Mouse (Mus musculus): ENCODE data around the gene Klf15. TPM values are rescaled to one million over a fixed set of nuclear protein-coding genes. Genes with fewer than 3 reads are reported as not detected.

The Klf15 gene
- polyA plus RNA-seq, 1 experiment from 2014 or later = 25.1 TPM

DNA sequence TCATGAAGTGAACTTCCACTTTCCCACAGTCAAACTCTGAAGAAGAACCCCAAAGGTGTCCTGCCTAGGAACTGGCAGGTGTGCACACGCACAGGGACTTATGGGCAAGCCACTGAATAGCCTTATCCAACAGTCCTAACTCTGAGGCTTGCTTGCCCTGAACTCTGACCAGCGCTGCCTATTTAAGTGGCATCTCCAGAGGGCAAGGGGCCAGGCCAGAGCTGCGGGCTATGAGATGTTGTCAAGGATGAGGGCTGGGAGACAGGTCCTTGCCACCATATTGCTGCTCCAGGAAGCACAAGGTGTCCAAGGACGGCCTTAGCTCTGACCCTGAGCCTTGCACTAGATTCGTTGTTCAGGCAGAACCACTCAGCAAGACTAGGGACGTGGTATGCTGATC is 6.7 kb downstream of the Klf15 start:
- H3K9ac ChIP-seq (ENCODE audit: low read depth, low read length) = no peak overlapping the region
- H3K4me1 ChIP-seq (ENCODE audit: control insufficient read depth, insufficient read depth, low read depth, low read length) = peaks cover 11% of the 10 kb centered on the region
- H3K4me3 ChIP-seq (ENCODE audit: low read length) = no peak overlapping the region
- no peaks in the 10 kb centered on the region for H3K9me3 ChIP-seq (ENCODE audit: control insufficient read depth, low read length)
- H3K36me3 ChIP-seq (ENCODE audit: control insufficient read depth, insufficient read depth, low read length) = no peaks in the 10 kb centered on the region
- ATAC-seq = no peak
- WGBS = 87% methylated on average over 6 of the region's 6 CpGs
- no peaks in the 10 kb centered on the region for H3K27me3 ChIP-seq (replicated peaks; ENCODE audit: control insufficient read depth, insufficient read depth, low read length)
- H3K27ac ChIP-seq (ENCODE audit: low read depth, low read length) = no peak overlapping the region
- no peak overlapping the region for H3K4me2 ChIP-seq (ENCODE audit: low read length)

DNA sequence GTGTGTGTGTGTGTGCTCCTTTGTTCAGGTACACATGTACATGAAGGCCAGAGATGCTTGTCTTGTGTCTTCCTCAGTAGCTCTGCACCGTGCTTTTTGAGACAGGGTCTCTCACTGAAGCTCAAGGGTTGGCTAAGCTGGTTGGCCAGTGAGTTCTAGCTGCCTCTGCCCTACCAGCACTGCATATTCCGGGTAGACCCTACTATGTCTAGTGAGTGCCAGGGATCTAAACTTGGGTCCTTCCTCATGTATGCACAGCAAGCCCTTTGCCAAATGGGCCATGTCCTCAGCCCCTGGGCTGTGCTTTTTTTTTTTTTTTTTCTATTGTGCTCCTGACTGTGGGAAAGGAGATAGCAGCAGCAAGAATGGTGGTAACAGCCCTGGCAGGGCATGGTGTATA is 7.9 kb downstream of the Klf15 start:
- Histone ChIP-seq H3K9me3 (ENCODE audit: control insufficient read depth, low read length) (no peaks in the 10 kb centered on the region), H3K4me1 (ENCODE audit: control insufficient read depth, insufficient read depth, low read depth, low read length) (peaks cover 10% of the 10 kb centered on the region), H3K9ac (ENCODE audit: low read depth, low read length) (no peak overlapping the region), H3K27ac (ENCODE audit: low read depth, low read length) (no peak overlapping the region), H3K36me3 (ENCODE audit: control insufficient read depth, insufficient read depth, low read length) (no peaks in the 10 kb centered on the region), H3K4me3 (ENCODE audit: low read length) (no peak overlapping the region), H3K27me3 (replicated peaks; ENCODE audit: control insufficient read depth, insufficient read depth, low read length) (no peaks in the 10 kb centered on the region), H3K4me2 (ENCODE audit: low read length) (no peak overlapping the region)
- no peak for ATAC-seq
- WGBS = 98% methylated on average over 2 of the region's 2 CpGs

- WGBS = 35% methylated on average over 12 of the region's 12 CpGs
- H3K4me3 ChIP-seq (ENCODE audit: low read length) = no peak overlapping the region
- no peak overlapping the region for H3K4me2 ChIP-seq (ENCODE audit: low read length)
- H3K36me3 ChIP-seq (ENCODE audit: control insufficient read depth, insufficient read depth, low read length) = no peaks in the 10 kb centered on the region
- no peaks in the 10 kb centered on the region for H3K27me3 ChIP-seq (replicated peaks; ENCODE audit: control insufficient read depth, insufficient read depth, low read length)
- H3K9ac ChIP-seq (ENCODE audit: low read depth, low read length) = no peak overlapping the region
- peaks cover 10% of the 10 kb centered on the region for H3K4me1 ChIP-seq (ENCODE audit: control insufficient read depth, insufficient read depth, low read depth, low read length)
- no peaks in the 10 kb centered on the region for H3K9me3 ChIP-seq (ENCODE audit: control insufficient read depth, low read length)
- H3K27ac ChIP-seq (ENCODE audit: low read depth, low read length) = 0 out of 2 replicates have a peak overlapping the region, but pooled peaks have one; percentile 14
- peak; percentile 62 for ATAC-seq
Observed at GRCm38 (mm10) chr6:90470947-90471541, 8.7 kb downstream of the Klf15 start.

- Histone ChIP-seq H3K27ac (ENCODE audit: low read depth, low read length) (no peak overlapping the region), H3K36me3 (ENCODE audit: control insufficient read depth, insufficient read depth, low read length) (no peaks in the 10 kb centered on the region), H3K9me3 (ENCODE audit: control insufficient read depth, low read length) (no peaks in the 10 kb centered on the region), H3K27me3 (replicated peaks; ENCODE audit: control insufficient read depth, insufficient read depth, low read length) (no peaks in the 10 kb centered on the region), H3K4me3 (ENCODE audit: low read length) (no peak overlapping the region), H3K9ac (ENCODE audit: low read depth, low read length) (no peak overlapping the region), H3K4me1 (ENCODE audit: control insufficient read depth, insufficient read depth, low read depth, low read length) (peaks cover 9% of the 10 kb centered on the region), H3K4me2 (ENCODE audit: low read length) (no peak overlapping the region)
- ATAC-seq = no peak
- 81% methylated on average over 4 of the region's 4 CpGs for WGBS
Observed at GRCm38 (mm10) chr6:90472079-90472478, 9.7 kb downstream of the Klf15 start.

- H3K27ac ChIP-seq (ENCODE audit: low read depth, low read length) = no peak overlapping the region
- ATAC-seq = no peak
- WGBS = 92% methylated on average over 3 of the region's 3 CpGs
- no peaks in the 10 kb centered on the region for H3K36me3 ChIP-seq (ENCODE audit: control insufficient read depth, insufficient read depth, low read length)
- no peak overlapping the region for H3K4me3 ChIP-seq (ENCODE audit: low read length)
- H3K4me2 ChIP-seq (ENCODE audit: low read length) = no peak overlapping the region
- no peaks in the 10 kb centered on the region for H3K27me3 ChIP-seq (replicated peaks; ENCODE audit: control insufficient read depth, insufficient read depth, low read length)
- no peaks in the 10 kb centered on the region for H3K9me3 ChIP-seq (ENCODE audit: control insufficient read depth, low read length)
- H3K9ac ChIP-seq (ENCODE audit: low read depth, low read length) = no peak overlapping the region
- H3K4me1 ChIP-seq (ENCODE audit: control insufficient read depth, insufficient read depth, low read depth, low read length) = peaks cover 10% of the 10 kb centered on the region
Observed at GRCm38 (mm10) chr6:90472697-90473096, 10.3 kb downstream of the Klf15 start.

DNA sequence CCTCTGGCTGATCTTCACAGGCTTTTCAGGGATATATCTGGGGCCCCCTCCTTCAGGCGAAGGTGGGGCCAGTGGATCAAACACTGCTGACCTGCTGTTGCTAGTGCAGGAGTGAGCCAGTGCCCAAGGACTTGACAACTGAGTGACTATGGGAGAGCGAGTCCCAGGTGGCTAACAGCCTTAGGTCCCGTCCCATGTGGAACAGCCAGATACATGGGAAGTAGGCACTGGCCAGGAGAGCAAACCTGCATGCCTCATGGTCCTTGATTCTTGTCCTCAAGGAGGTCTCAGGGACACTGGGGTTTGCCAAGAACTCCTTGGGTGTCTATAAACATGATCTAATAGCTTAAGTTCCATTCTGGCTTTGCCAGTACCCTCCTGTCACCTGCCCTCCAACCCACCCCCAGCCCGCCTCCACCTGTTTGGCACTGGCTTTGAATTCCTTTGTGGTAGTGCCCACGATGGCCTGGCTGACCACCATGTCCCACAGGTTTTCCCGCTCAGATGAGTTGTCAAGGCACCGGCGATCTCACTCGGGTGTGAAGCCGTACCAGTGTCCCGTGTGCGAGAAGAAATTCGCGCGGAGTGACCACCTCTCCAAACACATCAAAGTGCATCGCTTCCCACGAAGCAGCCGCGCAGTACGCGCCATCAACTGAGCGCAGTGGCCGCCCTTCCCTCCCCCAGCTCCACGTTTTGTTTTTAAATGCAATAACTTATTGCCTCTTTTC is 11.4 kb downstream of the Klf15 start:
- Histone ChIP-seq H3K9ac (ENCODE audit: low read depth, low read length) (no peak overlapping the region), H3K9me3 (ENCODE audit: control insufficient read depth, low read length) (no peaks in the 10 kb centered on the region), H3K36me3 (ENCODE audit: control insufficient read depth, insufficient read depth, low read length) (no peaks in the 10 kb centered on the region), H3K4me2 (ENCODE audit: low read length) (no peak overlapping the region), H3K27me3 (replicated peaks; ENCODE audit: control insufficient read depth, insufficient read depth, low read length) (no peaks in the 10 kb centered on the region), H3K4me3 (ENCODE audit: low read length) (no peak overlapping the region), H3K4me1 (ENCODE audit: control insufficient read depth, insufficient read depth, low read depth, low read length) (peaks cover 8% of the 10 kb centered on the region), H3K27ac (ENCODE audit: low read depth, low read length) (no peak overlapping the region)
- no peak for ATAC-seq
- WGBS = 97% methylated on average over 24 of the region's 24 CpGs

DNA sequence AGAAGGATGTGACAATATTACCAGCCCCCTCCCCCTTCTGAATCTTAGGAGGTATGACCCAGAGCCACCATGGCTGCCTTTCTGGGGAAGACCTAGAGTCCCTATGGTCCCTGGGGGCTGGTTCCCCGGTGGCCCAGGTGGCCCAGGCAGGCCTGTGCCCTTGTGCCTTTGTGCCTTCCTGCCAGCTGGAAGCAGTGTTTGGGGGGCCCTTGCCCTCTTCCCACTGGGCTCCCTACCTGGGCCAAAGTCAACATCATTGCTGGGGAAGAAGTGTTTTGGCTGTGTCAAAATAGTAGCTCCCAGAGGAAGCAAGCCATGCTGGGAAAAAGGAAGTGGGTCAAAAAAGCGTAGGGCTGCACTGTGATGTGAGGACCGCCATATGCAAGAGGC is 12.0 kb downstream of the Klf15 start:
- no peaks in the 10 kb centered on the region for H3K36me3 ChIP-seq (ENCODE audit: control insufficient read depth, insufficient read depth, low read length)
- no peaks in the 10 kb centered on the region for H3K9me3 ChIP-seq (ENCODE audit: control insufficient read depth, low read length)
- no peaks in the 10 kb centered on the region for H3K27me3 ChIP-seq (replicated peaks; ENCODE audit: control insufficient read depth, insufficient read depth, low read length)
- H3K4me1 ChIP-seq (ENCODE audit: control insufficient read depth, insufficient read depth, low read depth, low read length) = peaks cover 8% of the 10 kb centered on the region
- no peak overlapping the region for H3K9ac ChIP-seq (ENCODE audit: low read depth, low read length)
- H3K4me2 ChIP-seq (ENCODE audit: low read length) = no peak overlapping the region
- no peak overlapping the region for H3K27ac ChIP-seq (ENCODE audit: low read depth, low read length)
- 85% methylated on average over 3 of the region's 3 CpGs for WGBS
- ATAC-seq = no peak
- H3K4me3 ChIP-seq (ENCODE audit: low read length) = no peak overlapping the region

DNA sequence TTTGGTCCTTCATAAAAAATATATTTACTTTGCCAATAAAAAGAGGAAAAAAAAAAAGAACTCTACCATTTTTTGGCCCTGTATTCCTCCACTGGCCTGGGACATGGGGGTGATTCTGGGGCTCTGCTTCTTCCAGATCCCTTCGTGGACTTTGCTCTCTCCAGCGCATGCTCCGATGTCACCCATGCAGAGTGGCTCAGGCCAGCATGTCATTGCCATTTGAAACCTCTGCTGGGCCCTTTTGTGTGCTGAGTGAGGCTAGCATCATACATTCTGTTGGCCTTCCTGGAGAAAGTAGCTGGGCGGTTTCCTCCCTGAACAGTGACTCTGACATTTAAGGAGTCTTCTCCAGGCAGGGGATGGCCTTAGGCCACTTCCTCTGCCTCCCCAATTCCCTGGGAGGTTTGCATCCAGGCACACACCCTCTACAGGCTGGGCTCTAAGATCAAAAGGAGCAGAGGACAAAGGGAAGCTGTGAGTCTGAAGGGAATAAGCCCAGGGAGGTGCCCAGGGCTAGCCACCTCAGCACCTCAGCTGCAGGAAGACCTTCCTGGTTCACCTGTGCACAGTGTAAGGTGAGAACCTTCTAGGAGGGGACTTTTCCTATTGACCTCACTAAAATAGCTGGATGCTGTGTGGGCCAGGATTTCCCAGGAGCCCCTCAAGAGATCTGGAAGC is 12.9 kb downstream of the Klf15 start:
- Histone ChIP-seq H3K27me3 (replicated peaks; ENCODE audit: control insufficient read depth, insufficient read depth, low read length) (no peaks in the 10 kb centered on the region), H3K9ac (ENCODE audit: low read depth, low read length) (no peak overlapping the region), H3K4me2 (ENCODE audit: low read length) (no peak overlapping the region), H3K9me3 (ENCODE audit: control insufficient read depth, low read length) (no peaks in the 10 kb centered on the region), H3K27ac (ENCODE audit: low read depth, low read length) (no peak overlapping the region), H3K36me3 (ENCODE audit: control insufficient read depth, insufficient read depth, low read length) (no peaks in the 10 kb centered on the region), H3K4me3 (ENCODE audit: low read length) (no peak overlapping the region), H3K4me1 (ENCODE audit: control insufficient read depth, insufficient read depth, low read depth, low read length) (peaks cover 8% of the 10 kb centered on the region)
- 70% methylated on average over 4 of the region's 4 CpGs for WGBS
- no peak for ATAC-seq

GRCm38 (mm10) chr6:90475854-90476212 is 13.5 kb downstream of the Klf15 start:
- H3K27ac ChIP-seq (ENCODE audit: low read depth, low read length) = no peak overlapping the region
- no peaks in the 10 kb centered on the region for H3K27me3 ChIP-seq (replicated peaks; ENCODE audit: control insufficient read depth, insufficient read depth, low read length)
- H3K4me2 ChIP-seq (ENCODE audit: low read length) = no peak overlapping the region
- H3K4me1 ChIP-seq (ENCODE audit: control insufficient read depth, insufficient read depth, low read depth, low read length) = peaks cover 8% of the 10 kb centered on the region
- ATAC-seq = no peak
- 65% methylated on average over 3 of the region's 3 CpGs for WGBS
- H3K9ac ChIP-seq (ENCODE audit: low read depth, low read length) = no peak overlapping the region
- no peaks in the 10 kb centered on the region for H3K36me3 ChIP-seq (ENCODE audit: control insufficient read depth, insufficient read depth, low read length)
- no peaks in the 10 kb centered on the region for H3K9me3 ChIP-seq (ENCODE audit: control insufficient read depth, low read length)
- H3K4me3 ChIP-seq (ENCODE audit: low read length) = no peak overlapping the region

All from hindbrain, embryonic 16.5 days (tissue).